Mouse (Mus musculus) ES-CJ7 (cell line): Measurements from ENCODE around the gene Rasgrp1.

Experiments
- DNase-seq: peaks from one replicate; pipeline ENCODE4 v3.0.0; 2011; ENCODE audit warnings: low read depth, low spot score

Rasgrp1 gene

GRCm38 (mm10) chr2:117335552-117336188 is 7.1 kb downstream of the Rasgrp1 start:
- no peak for DNase-seq

GRCm38 (mm10) chr2:117331634-117332033 is 11.2 kb downstream of the Rasgrp1 start:
- DNase-seq = peak; percentile 48

GRCm38 (mm10) chr2:117328521-117329285 is 14.1 kb downstream of the Rasgrp1 start:
- no peak for DNase-seq

GRCm38 (mm10) chr2:117322399-117322798 is 20.4 kb downstream of the Rasgrp1 start:
- no peak for DNase-seq

- no peak for DNase-seq
These were observed 21.6 kb downstream of the Rasgrp1 start for GRCm38 (mm10) chr2:117321231-117321630.

GRCm38 (mm10) chr2:117318991-117319390 is 23.8 kb downstream of the Rasgrp1 start:
- DNase-seq = no peak

GRCm38 (mm10) chr2:117313586-117314235 is 29.1 kb downstream of the Rasgrp1 start:
- DNase-seq = no peak

GRCm38 (mm10) chr2:117312441-117312895 is 30.3 kb downstream of the Rasgrp1 start:
- no peak for DNase-seq

GRCm38 (mm10) chr2:117312030-117312429 is 30.8 kb downstream of the Rasgrp1 start:
- DNase-seq = no peak

GRCm38 (mm10) chr2:117311349-117311748 is 31.5 kb downstream of the Rasgrp1 start:
- no peak for DNase-seq

- no peak for DNase-seq
These were observed 33.8 kb downstream of the Rasgrp1 start for GRCm38 (mm10) chr2:117309046-117309445.

GRCm38 (mm10) chr2:117307959-117308358 is 34.8 kb downstream of the Rasgrp1 start:
- DNase-seq = no peak

- DNase-seq = no peak
These were observed 37.9 kb downstream of the Rasgrp1 start for GRCm38 (mm10) chr2:117304941-117305340.

GRCm38 (mm10) chr2:117303391-117304350 is 39.1 kb downstream of the Rasgrp1 start:
- no peak for DNase-seq

GRCm38 (mm10) chr2:117299596-117300448 is 43.0 kb downstream of the Rasgrp1 start:
- DNase-seq = peak; percentile 14

GRCm38 (mm10) chr2:117288291-117288690 is 54.5 kb downstream of the Rasgrp1 start:
- DNase-seq = no peak

- DNase-seq = peak; percentile 59
These were observed 78.9 kb downstream of the Rasgrp1 start for GRCm38 (mm10) chr2:117263786-117264408.

- DNase-seq = no peak
These were observed 80.6 kb downstream of the Rasgrp1 start for GRCm38 (mm10) chr2:117262184-117262583.

- no peak for DNase-seq
These were observed 85.2 kb downstream of the Rasgrp1 start for GRCm38 (mm10) chr2:117257617-117258016.

GRCm38 (mm10) chr2:117255415-117255814 is 87.4 kb downstream of the Rasgrp1 start:
- no peak for DNase-seq
